Mouse (Mus musculus) spleen, postnatal 4 days (tissue): Measurements from ENCODE around the gene Inafm1.
"Not testable (repeated sequence)": the region's sequence is repeated elsewhere in the genome, so short reads cannot be mapped to it uniquely, and the experiment has no call there.

ENCODE experiments used
- DNase-seq, 2 experiments: peaks; one replicate each; pipeline ENCODE4 v3.0.0; 2022; ENCODE audit warnings: low spot score in 2 of 2

Inafm1 gene

GRCm38 (mm10) chr7:16297616-16298015 is 24.2 kb upstream of the Inafm1 start:
- DNase-seq, result no peak

- DNase-seq, result peak; percentile 85 to 91
Observed at GRCm38 (mm10) chr7:16296766-16297390, 23.5 kb upstream of the Inafm1 start.

- no peak for DNase-seq
Observed at GRCm38 (mm10) chr7:16296146-16296545, 22.7 kb upstream of the Inafm1 start.

DNA sequence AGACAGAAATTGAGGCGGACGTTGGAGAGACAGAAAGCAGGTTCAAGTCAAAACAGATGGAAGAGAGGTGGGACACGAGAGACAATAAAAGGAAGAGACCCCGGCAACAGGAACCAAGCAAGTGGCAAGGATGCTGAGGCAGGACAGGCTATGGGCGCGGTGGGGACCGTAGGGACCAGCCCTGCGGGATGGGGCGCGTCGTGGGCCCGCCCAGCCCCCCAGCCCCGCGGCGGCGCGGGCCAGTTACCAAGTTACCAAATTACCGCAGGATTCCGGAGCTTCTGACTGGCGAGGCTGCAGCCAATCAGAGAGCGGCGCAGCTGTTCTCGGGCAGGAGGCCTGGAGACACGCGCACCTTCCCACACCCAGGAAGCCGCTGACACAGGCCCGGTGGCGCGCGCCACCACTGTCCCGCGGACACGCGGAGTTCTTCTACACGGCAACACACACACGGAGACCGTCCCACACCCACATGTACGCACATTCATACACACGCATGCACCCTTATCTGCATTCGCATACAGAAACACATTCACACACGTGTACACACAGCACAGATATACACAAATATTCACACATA is 22.0 kb upstream of the Inafm1 start:
- peak; percentile 81 to 86 for DNase-seq

- peak; percentile 97 to 99 for DNase-seq
Observed at GRCm38 (mm10) chr7:16294837-16295236, 21.4 kb upstream of the Inafm1 start.

GRCm38 (mm10) chr7:16294346-16294745 is 20.9 kb upstream of the Inafm1 start:
- peak; percentile 69 to 73 for DNase-seq

DNA sequence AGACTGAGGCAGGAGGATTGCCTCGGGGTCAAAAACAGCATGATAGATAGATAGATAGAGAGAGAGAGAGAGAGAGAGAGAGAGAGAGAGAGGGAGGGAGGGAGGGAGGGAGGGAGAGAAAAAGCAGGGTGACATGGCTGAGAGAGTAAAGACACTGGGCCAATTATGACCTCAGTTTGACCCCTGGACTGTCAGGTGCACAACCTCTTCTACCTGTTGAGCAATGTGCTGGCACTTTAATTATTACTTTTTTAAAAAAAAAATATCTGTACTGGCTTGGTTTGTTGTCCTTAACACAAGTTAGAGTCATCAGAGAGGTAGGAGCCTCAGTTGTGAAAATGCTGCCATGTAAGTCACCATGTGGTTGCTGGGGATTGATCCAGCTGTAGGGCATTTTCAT is 14.4 kb upstream of the Inafm1 start:
- DNase-seq, result no peak

- DNase-seq, result no peak
Observed at GRCm38 (mm10) chr7:16287016-16287415, 13.6 kb upstream of the Inafm1 start.

GRCm38 (mm10) chr7:16286026-16286961 is 12.9 kb upstream of the Inafm1 start, which contains the start of gene Ccdc9:
Gene Ccdc9 (minus strand): TSS chr7:16286795.
- peak; percentile 100 for DNase-seq

GRCm38 (mm10) chr7:16285450-16286025 is 12.1 kb upstream of the Inafm1 start:
- DNase-seq, result peak; percentile 74 to 83

- peak in 1 of 2 experiments; percentile 55 for DNase-seq
Observed at GRCm38 (mm10) chr7:16284904-16285303, 11.5 kb upstream of the Inafm1 start.

DNA sequence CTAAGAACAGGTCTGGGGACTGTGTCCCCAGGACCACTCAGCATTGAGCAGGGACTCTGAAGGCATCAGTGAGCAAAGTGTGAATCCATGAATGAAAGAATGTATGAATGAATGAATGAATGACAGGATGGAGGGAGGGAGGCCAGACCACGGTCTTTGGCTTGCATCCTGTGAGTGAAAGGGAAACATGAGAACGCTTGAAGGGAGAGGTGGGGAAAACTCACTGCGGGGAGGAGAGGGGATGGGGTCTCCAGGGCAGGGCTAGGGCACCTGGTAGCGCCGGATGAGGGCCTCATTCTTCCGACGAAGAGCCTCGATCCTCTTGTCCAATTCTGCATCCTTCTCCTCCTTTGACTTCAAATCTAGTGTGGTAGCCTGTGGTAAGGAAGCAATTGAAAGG is 10.6 kb upstream of the Inafm1 start:
- DNase-seq, result no peak

DNA sequence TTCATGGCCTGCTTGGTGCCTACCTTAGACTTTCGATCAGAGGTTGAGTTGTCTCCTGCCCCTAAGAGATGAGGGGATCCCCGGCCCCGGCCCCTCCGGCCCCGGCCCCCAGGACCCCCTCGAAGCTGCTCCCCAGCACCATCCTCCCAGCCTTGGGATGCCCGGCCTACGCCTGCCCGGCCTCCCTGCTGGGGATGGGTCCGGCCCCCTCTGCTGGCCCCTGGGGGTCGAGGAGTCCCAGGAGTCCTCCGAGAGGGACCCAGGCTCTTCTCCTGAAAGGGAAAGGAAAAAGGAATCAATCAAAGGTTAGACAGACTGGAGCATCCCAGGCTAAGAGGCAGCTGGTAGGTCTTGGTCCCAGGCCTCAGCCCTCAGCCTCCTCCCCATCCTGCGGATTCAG is 8.9 kb upstream of the Inafm1 start:
- DNase-seq, result peak in 1 of 2 experiments; percentile 61

DNA sequence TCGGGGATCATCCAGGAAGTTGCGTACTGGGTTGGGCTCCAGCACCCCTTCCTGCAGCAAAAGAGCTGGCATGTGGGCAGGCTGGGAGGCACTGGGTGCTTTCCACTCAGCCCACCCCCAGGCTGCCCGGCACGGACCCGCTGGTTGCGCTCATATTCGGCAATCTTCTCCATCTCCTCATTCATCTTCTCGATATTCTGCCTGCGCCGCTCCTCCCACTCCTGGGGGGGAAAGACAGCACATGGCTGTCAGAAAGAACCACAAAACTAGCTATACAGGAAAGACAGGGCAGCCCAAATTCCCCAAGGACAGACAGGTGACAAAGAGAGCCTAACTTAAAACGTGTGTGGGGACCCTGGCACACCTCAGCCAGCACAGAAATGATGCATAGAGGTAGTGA is 7.3 kb upstream of the Inafm1 start:
- peak in 1 of 2 experiments; percentile 67 for DNase-seq

DNA sequence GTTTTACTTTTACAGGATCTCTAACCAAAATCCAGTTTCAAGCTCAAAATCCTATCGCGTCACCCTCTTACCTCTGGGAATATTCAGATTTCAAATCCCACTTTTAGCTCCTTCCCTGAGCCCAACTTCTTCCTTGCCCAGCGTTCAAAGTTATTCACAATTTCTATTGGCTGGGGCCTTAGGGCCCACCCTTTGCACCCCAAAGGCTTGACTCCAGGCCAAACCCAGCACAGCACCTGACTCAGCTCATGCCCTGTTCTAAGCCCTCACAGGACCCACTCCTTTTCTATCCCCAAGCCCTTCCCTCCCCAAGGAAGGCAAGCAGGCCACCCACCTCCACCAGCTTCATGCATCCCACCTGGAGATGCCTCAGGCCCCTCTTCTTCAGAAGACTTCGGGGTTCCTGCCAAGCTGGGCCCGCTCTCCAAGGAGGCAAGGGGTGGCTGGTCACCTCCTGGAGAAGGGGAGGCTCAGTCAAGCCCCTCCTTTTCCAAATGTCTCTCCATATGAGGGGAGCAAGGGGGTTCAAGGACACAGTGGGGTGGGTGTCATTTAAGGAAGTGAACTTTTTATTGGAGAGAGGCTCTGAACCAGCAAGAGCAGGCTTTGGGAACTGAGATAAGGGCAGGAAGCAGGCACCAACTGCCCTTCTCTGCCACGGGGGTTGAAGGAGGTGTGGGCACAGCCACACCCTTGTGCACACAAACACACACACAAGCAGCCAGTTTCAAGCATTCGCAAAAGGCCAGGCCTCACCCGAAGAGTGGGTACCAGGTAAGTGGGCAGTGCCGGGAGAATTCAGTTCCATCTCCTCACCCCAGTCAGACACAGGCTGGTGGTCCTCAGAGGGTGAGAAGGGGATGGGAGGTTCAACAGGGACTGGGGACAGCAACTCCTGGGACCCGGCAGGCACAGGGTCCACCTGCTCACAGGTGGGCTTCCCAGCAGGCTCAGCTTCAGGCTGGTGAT is 1.8 kb upstream of the Inafm1 start:
- DNase-seq, result peak in 1 of 2 experiments; percentile 48

GRCm38 (mm10) chr7:16273766-16274140 is 336 bp upstream of the Inafm1 start:
- peak; percentile 79 to 88 for DNase-seq

- DNase-seq, result peak; percentile 80 to 90
Observed at GRCm38 (mm10) chr7:16272681-16273080, 736 bp downstream of the Inafm1 start.

DNA sequence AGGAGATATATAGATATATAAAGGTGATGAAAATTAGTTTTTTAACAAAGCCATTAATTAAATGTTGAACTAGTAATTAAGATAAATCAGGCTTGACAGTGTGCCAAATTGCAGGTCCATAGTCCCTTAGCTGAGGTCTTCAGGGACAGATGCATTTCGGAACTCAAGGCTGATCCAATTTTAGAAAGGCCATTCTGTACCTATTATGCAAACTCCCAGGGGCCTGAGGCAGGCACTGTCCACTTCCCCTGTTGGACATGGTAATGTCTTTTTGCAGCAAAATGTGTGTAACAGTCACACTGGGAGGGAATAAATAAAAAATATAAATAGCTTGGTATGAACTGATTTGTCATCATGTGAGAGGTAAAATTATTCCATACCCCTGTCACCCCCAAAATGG is 2.3 kb downstream of the Inafm1 start:
- DNase-seq, result no peak

DNA sequence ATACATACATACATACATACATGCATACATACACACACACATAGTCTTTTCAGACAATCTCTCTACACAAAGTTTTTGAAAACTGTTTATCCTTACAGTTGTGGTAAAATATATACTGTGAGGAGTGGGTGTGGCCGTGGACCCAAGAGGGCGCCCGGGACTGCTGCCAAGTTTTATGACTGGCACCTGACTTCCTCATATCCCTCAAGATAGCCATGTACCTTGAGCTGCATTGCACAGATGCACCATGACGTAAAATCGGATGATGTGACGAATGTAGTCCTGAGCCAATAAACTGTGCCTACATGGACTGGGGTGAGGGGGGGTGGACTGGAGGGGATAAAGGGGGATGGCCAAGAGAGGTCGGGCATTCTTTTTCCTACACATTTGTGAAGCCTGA is 6.8 kb downstream of the Inafm1 start:
- not testable (repeated sequence) for DNase-seq

GRCm38 (mm10) chr7:16265856-16266255 is 7.6 kb downstream of the Inafm1 start:
- no peak for DNase-seq

GRCm38 (mm10) chr7:16263843-16264242 is 9.6 kb downstream of the Inafm1 start:
- peak in 1 of 2 experiments; percentile 11 for DNase-seq
